Mouse (Mus musculus) cerebellum, postnatal 10 days (tissue): ENCODE measurements around the gene Tango6.
A peak's percentile ranks its signal among the peaks of the same experiment; 100 is the strongest.

Experiments
- DNase-seq, 2 experiments: peaks; one replicate each; pipeline ENCODE4 v3.0.0; 2021; ENCODE audit warnings: mixed read lengths in 2 of 2

Tango6 gene

DNA sequence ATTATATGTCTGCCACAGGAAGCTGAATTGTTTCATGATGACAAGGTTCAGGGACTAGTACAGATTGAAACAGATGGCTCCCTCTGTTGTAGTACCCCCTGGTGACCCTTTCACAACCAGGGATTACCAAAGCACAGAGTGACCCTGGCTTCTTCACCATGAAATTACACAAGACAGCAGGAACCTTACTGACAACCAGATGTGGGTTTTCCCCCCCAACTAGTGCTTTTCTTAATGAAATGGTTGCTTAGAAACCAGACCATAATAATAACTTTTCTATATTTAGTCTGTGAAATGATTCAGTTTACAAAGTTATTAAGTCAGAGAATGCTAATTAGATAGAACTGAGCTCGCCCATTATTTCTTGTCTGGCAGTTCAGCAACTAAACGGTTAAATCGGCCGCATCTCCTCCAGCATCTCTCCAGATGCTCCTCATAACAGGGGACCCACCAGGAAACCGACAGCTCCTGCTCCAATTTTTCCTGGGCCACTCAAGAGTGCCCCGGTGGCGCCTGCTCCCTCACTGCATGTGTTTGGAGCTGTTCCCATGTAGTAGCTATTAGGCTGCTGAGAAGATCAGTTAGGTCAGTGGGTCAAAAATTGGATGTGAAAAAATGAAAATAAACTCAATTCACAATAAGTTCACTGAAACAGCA lies 79.1 kb downstream of the Tango6 start:
- peak; percentile 46 to 74 for DNase-seq

DNA sequence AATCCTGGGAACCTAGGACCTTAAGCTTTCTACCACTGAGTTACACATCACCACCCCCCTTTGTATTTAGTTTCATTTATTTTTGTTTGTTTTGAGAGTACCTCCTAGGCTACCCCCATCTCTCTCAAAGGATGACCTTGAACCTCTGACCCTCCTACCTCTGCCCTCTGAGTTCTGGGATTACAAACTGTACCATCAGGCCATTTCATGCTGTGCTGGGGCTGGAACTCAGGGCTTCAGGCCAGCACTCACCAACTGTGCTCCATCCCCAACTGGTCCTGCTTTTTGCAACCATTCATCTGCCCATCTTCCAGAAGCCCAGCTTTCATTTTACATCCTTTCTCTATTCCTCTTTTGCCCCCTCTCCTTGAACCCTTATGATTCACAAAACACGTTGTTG lies 81.7 kb downstream of the Tango6 start:
- DNase-seq: peak; percentile 25 to 62

DNA sequence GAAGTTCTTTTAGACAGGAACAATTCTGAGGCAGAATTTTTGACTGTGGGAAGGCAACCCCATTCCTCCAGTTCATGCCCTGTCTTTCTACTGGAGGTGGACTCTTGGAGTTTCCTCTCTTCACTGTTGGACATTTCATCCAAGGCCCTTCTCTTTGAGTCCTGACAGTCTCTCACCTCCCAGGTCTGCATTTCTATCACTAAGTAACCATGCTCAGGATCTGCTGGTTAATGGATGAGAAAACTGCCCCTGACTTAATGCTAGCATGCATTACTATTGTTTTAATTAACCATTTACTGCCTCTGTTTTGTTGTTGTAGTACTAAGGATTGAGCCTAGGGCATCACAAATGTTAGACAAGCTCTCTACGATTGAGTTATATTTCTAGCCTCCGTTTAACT lies 82.7 kb downstream of the Tango6 start:
- no peak for DNase-seq

DNA sequence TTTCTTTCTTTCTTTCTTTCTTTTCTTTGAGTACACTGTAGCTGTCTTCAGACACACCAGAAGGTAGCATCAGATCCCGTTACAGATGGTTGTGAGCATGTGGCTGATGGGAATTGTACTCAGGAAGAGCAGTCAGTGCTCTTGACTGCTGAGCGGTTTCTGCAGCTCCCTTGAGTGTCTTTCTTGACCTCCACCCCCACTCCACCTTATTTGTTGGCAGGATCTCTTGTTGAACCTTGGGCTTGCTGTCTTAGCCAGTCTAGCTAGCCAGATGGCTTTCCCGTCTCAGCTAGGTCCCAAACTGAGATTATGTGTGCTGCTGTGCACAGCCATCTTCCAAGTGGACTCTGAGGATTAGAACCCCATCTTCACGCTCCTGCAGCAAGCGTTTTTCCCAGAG lies 83.9 kb downstream of the Tango6 start:
- DNase-seq: peak; percentile 23 to 56

DNA sequence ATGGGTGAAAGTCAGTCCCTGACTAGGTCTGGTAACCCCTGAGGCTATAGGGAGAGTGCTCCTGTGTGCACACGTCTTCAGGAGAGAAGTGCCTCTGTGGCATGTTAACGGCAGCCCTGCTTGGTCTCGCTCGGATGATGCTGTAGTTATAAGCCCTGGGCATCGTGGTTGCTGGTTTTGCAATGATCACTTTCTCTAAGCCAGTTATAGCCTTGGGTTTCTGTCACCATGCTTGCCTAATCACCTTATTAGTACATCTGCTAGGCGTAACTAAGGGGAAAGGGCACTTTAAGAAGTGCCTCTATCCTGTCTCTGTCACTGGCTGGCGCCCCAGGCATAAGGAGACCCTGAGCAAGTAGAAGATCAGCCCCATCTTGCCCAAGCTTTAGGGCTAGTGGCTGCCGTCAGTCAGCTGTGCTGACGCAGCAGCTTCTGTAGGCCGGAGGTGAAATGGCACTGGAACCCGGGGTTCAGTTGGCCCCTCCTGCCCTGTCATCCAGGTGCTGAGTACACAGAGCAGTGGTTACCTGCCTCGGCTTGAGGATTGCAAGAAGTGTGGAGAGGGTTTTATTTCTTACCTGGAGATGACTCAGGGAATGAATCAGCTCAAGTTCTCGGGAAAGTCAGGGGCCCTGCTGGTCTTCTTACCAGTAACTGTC lies 86.4 kb downstream of the Tango6 start:
- no peak for DNase-seq

DNA sequence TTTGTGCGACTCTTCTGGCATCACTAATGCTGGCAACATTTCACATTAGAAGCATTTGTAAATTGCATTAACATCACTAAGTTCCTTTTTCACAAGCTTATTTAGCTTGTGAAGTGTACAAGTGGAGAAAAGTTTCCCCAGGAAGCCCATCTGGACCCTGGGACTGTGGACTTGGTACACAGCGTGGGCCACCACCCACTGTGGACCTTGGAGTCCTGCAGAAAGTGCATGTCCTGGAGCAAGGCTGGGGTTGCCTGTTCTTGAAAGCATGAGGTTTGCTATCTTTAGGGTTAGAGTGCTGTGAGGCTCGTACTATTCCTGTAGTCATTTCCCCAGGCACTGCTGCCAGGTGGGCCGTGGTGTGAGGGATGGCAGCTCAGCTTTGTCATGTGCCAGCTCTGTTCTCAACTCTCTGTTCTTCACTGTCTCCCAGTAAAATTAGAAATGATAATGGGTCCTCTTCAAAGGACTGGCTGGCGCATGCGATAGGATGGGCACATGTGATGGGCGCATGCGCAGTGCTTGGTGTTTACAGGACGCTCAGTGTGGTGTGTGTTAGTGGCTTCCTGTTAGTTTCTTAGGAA lies 87.8 kb downstream of the Tango6 start:
- peak in 1 of 2 experiments; percentile 7 for DNase-seq

DNA sequence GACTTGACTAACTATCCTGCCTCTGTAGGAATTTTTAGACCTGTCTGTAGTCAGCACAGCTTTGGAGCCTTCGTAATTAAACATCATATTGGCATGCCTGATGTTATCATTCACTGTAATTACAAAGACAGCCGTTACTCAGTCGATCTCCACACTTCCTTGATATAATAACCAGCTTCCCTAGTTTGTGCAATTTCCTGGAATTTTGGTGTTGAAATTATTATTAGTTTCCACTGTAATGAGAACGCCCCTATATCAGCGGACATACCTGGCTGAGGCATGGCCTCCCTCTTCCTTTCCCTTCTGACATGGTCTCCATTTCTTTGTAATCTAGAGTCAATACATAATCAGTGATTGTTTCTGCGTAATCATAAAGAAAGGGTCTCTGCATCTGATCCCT lies 89.2 kb downstream of the Tango6 start:
- DNase-seq: no peak

DNA sequence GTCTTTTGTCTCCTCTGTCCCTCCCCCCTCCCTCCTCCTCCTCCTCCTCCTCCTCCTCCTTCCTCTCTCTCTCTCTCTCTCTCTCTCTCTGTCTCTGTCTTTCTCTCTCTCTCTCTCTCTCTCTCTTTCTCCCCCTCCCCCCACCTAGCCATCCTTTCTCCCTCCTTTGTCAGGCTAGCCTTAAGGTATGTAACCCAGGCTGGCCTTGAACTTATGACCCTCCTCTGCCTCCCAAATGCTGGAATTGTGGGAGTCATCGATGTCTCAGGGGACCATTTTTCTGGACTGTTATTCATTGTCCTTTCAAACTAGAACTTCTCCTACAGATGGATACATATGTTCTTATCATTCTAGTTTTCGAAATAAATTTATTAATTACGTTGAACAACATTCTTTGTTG lies 89.6 kb downstream of the Tango6 start:
- no peak for DNase-seq

DNA sequence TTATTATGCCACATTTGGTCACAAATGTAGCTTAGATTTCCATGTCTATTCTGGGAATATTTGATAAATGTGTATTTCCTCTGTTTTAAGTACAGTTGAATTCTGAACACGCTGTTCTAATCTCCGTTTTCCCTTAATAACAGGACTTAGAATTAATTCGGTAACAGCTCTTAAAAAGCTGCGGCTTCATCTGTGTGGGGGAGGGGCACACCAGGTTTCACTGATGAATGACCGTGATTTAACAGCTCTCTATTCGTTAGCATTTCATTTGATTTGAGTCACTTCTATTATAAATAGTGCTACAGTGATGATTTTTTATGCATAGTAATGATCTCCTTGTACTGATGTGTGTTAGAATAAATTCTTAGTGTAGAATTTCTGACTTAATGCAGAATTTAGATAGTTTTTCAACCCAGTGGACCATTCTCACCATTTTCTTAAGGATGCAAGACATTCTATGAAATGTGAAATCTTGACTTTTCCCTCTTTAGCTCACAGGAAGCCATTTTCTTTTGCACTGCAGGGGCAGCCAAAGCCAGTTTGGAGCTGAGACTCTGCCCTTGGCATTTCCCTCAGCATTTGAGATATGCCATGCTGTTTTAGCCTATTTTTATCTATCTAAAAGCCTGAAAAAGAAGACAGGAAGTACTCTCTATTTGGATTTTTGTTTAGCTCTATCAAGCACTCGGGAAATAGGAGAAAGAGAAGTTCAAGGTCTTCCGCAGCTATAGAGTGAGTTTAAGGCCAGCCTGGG lies 91.9 kb downstream of the Tango6 start:
- peak; percentile 22 to 27 for DNase-seq

DNA sequence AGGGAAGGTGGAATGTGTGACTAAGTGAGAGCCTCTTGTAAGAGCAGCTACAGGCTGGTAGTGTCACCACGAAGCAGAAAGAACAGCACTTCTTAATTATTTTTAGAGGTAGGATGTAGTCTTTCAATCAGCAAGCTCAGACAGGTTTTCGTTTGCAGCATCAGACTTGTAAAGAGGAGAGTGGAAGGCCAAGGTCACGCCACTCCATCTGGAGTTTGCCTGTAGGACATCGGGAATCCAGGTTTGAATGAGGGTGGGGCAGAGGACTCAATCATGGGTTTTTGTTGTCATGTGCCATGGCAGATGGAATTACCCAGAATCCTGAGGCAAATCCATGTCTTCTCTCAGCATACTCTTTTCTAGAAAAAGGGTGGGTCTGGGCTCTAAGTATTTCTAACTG lies 106.8 kb downstream of the Tango6 start:
- no peak for DNase-seq

DNA sequence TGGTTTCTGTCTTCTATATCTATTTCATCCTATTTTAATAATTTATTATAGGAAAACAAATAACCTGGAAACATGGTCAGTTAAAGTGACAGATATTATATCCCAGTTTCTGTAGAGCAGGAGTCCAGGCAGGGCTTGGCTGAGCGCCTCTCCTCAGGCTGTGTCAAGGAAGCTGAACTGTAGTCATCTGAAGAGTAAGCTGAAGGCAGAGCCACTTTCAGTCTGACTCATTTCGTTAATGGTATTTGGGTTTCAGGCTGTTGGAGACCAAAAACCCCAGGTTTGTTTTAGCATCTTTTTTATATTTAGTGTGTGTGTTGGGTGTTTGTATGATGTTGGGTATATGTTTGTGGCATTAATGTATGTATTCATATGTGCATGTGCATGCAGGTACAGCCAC lies 112.0 kb downstream of the Tango6 start:
- DNase-seq: no peak

DNA sequence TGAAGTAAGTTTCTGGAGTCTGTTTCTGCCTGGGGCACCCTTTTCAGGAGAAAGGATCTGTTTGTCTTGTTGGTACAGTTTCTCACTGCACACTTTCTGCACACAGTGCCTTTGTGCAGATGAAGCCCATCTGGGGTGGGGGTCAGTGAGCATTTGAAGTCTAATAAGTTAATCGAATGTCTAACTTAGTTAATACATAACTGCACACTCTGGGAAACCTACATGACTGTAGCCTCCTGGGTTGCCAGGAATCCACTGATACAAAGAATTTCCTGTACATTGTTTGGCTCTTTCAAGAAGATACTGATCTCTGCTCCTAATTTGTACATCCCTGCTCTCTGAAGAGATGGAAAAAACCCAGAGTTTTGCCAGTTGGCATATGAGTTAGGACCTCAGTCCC lies 117.0 kb downstream of the Tango6 start:
- DNase-seq: no peak

DNA sequence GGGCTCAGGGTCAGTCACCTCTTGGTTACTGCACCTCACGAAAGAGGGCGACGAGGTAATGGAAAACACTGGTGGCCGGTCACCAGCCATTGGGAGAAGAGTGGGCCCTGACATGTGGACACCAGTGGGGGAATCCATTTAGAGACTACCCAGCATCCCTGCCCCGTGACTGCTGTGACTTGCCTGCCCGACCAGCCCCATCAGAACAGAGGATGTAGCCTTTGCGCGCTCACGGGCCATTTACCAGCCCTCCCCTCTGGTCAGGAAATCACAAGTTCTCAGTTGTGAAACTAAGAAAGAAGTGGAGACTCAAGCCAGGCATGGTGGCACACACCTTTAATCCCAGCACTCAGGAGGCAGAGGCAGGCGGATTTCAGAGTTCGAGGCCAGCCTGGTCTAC lies 118.4 kb downstream of the Tango6 start:
- no peak for DNase-seq

DNA sequence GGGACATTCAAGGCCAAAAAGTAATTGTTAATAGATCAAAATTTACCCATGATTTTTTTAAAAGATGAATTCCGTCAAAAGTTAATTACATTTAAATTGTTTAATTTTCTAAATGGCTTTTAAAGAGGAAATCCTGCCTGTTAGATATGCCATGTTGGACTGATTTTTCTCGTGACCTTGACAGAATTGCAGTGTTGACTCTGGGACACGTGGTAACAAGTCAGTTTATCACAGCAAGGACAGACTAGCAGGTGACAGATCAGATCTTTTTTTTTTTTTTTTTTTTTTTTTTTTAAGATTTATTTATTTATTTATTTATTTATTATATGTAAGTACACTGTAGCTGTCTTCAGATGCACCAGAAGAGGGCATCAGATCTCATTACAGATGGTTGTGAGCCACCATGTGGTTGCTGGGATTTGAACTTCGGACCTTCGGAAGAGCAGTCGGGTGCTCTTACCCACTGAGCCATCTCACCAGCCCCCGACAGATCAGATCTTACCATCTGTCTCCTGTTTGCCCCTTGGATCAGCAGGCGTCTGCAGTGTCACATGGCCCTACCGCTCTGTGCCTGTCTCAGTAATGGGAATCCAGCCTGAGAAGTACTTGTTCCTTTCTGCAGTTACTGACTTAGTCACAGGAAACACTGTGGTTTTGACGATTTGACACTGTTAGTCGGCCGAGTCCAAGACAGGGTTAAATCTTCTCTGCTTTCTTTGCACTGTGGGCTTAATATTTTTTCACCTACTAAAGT lies 119.7 kb downstream of the Tango6 start:
- DNase-seq: peak; percentile 52 to 61

DNA sequence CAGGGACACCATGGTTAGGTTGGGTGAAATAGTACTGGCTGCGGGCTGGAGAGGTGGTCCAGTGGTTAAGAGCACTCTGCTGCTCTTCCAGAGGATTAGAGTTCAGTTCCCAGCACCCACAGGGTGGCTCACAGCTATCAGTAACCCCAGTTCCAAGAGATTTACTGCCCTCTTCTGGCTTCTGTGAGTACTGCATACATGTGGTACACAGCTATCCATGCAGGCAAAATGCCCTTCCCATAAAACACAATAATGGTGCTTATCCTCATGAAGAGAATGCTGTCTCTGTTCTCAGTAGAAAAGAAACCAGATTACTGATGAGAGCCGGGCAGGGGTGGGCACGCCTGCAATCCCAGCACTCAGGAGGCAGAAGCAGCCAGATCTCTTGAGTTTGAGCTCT lies 123.0 kb downstream of the Tango6 start:
- DNase-seq: no peak

DNA sequence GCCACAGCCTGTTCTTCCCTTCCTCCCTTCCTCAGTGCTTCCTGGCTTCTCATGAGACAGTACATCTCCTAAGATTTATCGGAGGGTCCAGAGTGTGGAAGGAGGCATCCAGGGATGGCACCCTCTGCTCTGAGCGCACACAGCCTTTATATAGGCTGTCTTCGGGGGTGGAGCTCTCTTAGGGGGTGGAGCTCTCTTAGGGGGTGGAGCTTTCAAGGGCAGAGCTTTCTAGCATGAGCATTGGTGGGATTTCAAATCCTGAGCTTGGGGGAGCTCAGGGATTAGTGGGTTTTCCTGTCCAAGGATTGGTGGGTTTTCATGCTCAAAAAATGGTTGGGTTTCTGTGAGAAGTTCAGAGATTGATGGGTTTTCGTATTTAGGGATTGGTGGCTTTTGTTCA lies 124.6 kb downstream of the Tango6 start:
- no peak for DNase-seq

DNA sequence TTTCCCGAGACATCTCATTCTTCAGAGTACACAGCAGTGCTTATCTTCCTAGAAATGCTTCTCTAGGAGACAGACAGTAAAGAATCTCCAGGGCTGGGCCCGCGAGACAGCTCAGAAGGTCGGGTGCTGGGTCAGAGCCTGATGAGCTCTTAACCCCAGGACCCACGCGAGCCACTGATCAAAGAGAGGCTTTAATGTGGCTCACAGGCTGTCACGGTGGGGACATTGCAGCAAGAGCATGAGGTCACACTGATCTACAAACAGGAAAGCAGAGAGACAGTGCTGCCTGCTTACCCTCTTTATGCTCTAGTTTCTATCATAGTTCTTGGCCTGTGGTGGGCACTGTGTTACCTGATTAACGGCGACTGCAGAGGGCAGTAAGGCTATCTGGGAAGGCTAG lies 126.9 kb downstream of the Tango6 start:
- DNase-seq: no peak

DNA sequence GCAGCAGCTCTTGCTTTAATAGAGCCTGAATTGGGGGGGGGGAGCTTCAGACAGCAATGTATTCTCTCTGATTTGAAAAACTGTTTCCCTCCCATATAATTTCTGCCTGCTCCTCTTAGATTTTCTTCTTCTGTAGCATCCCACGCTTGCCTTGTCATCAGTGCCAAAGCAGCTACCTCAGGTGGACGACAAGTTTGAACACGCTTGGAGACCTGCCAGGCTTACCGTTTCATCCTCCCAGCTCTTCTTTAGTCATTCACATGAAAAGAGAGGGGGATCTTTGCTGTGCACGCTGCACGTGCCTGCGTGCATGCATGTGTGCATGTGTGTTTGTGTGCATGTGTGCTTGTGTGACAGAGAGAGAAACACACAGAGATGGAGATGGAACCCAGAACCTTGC lies 127.5 kb downstream of the Tango6 start:
- DNase-seq: peak in 1 of 2 experiments; percentile 13

DNA sequence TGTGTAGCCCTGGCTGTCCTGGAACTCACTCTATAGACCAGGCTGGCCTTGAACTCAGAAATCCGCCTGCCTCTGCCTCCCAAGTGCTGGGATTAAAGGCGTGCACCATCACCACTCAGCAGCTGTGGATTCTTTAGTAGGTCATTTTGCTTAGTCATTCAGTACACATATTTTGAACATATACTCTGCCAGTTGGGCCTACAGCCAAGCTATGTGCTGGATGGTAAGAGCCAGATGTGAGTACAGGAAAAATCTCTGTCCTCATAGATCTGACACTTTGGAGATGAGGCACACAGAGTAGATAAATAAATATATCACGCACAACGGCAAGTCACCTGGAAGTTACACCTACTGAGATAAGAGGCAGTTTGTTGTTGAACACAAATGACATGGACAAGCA lies 129.7 kb downstream of the Tango6 start:
- no peak for DNase-seq

DNA sequence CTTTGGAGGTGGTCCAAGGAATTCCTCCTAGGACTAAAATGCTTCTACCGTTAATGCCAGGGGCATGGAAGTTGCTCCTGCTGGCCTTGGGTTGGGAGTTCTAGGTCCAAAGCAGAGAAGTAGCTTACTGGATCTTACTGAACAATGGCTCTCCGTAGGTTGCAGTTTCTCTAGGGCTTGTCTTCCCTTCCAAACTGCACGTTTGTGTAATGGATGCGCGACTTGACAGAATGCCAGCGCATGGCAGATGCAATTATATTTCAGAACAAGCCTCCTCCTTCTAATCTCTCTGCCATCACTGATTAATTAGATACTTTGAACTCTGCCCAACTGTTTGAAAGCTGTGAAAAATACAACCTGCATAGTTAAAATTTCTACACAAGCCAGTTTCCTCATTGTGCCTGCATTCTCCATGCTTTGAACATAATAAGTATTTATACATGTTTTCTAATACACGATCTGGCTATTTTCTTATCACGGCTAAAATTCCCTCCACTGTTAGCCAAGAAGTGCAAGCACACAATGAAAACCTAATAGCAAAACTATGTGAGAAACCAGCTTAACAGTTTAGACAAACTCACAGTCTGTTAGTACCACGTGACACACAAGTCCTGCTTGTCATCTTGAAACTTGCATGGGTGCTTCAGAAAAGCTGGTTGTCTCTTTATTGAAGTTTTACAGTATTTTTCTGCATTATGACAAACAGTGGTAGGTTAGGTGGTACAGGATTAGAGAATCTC lies 133.7 kb downstream of the Tango6 start:
- DNase-seq: peak; percentile 65 to 72

DNA sequence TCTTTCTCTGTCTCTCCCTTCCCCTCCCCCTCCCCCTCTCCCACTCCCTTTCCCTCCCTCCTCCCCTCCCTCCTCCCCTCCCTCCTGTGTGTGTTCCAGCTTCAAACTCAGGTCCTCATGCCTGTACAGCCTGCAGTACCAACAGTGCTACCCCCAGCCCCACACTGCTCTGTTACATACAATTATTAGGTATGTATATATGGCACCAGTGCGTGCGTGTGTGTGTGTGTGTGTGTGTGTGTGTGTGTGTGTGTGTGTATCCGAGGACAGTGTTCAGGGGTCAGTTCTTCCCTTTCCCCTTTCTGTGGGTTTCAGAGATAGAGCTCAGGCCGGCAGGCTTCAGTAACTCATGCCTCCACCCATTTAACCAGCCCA lies 134.3 kb downstream of the Tango6 start:
- no peak for DNase-seq
